Comparison of ENCODE assay signal across 8 mouse cellular contexts in the genomic region with DNA sequence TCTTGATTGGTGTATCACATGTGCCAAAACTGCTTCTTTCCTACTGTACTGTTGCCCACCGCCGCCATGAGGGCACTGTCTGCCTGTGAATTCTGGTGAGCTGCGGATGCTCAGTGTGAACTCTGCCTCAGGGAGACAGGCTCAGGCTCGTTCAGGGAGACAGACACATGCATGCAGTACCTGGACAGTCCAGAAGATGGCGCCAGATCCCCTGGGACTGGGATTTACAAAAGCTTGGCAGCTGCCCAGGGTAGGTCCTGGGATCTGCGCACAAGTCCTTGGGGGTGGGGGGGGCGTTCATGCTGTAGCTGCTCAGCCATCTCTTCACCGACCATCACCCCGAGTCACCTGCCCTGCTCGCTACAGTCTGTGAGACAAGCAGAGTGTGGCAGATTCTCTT.
DNase-seq lines count a peak whose midpoint lies in the region; ATAC-seq and TF ChIP-seq lines count a peak whose summit lies in the region.

No protein-coding gene starts in this region.

- H3K4me1 ChIP-seq in embryonic facial prominence, embryonic 11.5 days (ENCODE audit: control insufficient read depth, insufficient read depth, low read length), result no peaks in the 10 kb centered on the region
- H3K4me1 ChIP-seq in heart, embryonic 12.5 days (replicated peaks), result 0 out of 2 replicates have a peak, but pooled peaks cover 6% of the 10 kb centered on the region
- H3K4me1 ChIP-seq in lung, embryonic 14.5 days (ENCODE audit: insufficient read depth), result no peaks in the 10 kb centered on the region

- DNase-seq in 416B (ENCODE audit: low read depth), result peak; percentile 61
- peak; percentile 85 for DNase-seq in adrenal gland, postnatal 10 days
- DNase-seq in embryonic facial prominence, embryonic 11.5 days (ENCODE audit: low spot score), result peak; percentile 86
- DNase-seq in kidney, postnatal 36 days, result peak; percentile 65 to 86
- peak; percentile 92 for DNase-seq in lung, embryonic 14.5 days
- peak; percentile 69 for DNase-seq in ovary, postnatal 14 days (ENCODE audit: low spot score)
- DNase-seq in thymus, postnatal 4 days, result peak; percentile 80

- no peak overlapping the region for H3K9ac ChIP-seq in embryonic facial prominence, embryonic 11.5 days (replicated peaks; ENCODE audit: low read length)
- H3K9ac ChIP-seq in heart, embryonic 12.5 days, result no peak overlapping the region
- H3K9ac ChIP-seq in lung, embryonic 14.5 days, result no peak overlapping the region

- H3K4me2 ChIP-seq in embryonic facial prominence, embryonic 11.5 days (ENCODE audit: low read depth, low read length), result no peak overlapping the region
- H3K4me2 ChIP-seq in heart, embryonic 12.5 days, result no peak overlapping the region
- no peak overlapping the region for H3K4me2 ChIP-seq in lung, embryonic 14.5 days

- WGBS in embryonic facial prominence, embryonic 11.5 days, result 16% methylated on average over 10 of the region's 10 CpGs
- 18% methylated on average over 10 of the region's 10 CpGs for WGBS in heart, embryonic 12.5 days
- WGBS in lung, embryonic 14.5 days, result 20% methylated on average over 10 of the region's 10 CpGs

- no peak for ATAC-seq in embryonic facial prominence, embryonic 11.5 days (replicated peaks; ENCODE audit: insufficient number of reproducible peaks, low FRiP score, low TSS enrichment, low read depth)
- 0 out of 2 replicates have a peak, but pooled peaks have one; percentile 48 for ATAC-seq in heart, embryonic 12.5 days (ENCODE audit: insufficient number of reproducible peaks, low FRiP score)
- ATAC-seq in lung, embryonic 14.5 days (ENCODE audit: insufficient read depth), result peak; percentile 58; the same call in 1 of the 2 replicates

- H3K27ac ChIP-seq in embryonic facial prominence, embryonic 11.5 days (replicated peaks; ENCODE audit: low read depth, low read length), result no peak overlapping the region
- H3K27ac ChIP-seq in heart, embryonic 12.5 days (ENCODE audit: poor library complexity, severe bottlenecking), result no peak overlapping the region
- H3K27ac ChIP-seq in lung, embryonic 14.5 days (ENCODE audit: low read depth), result no peak overlapping the region

- H3K36me3 ChIP-seq in embryonic facial prominence, embryonic 11.5 days (replicated peaks; ENCODE audit: control insufficient read depth, insufficient read depth, low read depth, low read length), result no peaks in the 10 kb centered on the region
- H3K36me3 ChIP-seq in heart, embryonic 12.5 days, result no peaks in the 10 kb centered on the region
- no peaks in the 10 kb centered on the region for H3K36me3 ChIP-seq in lung, embryonic 14.5 days (ENCODE audit: insufficient read depth)

- no peaks in the 10 kb centered on the region for H3K27me3 ChIP-seq in embryonic facial prominence, embryonic 11.5 days (ENCODE audit: control insufficient read depth, insufficient read depth, low read length)
- H3K27me3 ChIP-seq in heart, embryonic 12.5 days (replicated peaks), result peaks cover 29% of the 10 kb centered on the region; the same call in 1 of the 2 replicates
- H3K27me3 ChIP-seq in lung, embryonic 14.5 days (ENCODE audit: insufficient read depth, low read length), result no peaks in the 10 kb centered on the region

- peak; percentile 99 for TF ChIP-seq CTCF in lung, embryonic 14.5 days (IDR thresholded peaks at IDR 0.05; ENCODE audit: low read depth)

- no peaks in the 10 kb centered on the region for H3K9me3 ChIP-seq in embryonic facial prominence, embryonic 11.5 days (replicated peaks; ENCODE audit: control insufficient read depth, low read length)
- no peaks in the 10 kb centered on the region for H3K9me3 ChIP-seq in heart, embryonic 12.5 days (replicated peaks)
- no peaks in the 10 kb centered on the region for H3K9me3 ChIP-seq in lung, embryonic 14.5 days (ENCODE audit: low read depth, low read length)

- no peak overlapping the region for H3K4me3 ChIP-seq in embryonic facial prominence, embryonic 11.5 days (ENCODE audit: low read depth, low read length)
- H3K4me3 ChIP-seq in heart, embryonic 12.5 days, result no peak overlapping the region
- no peak overlapping the region for H3K4me3 ChIP-seq in lung, embryonic 14.5 days (ENCODE audit: low read depth, low read length)
